8 mouse cellular contexts compared by ENCODE assay signal in genomic region chr7:99979546-99980131, GRCm38 (mm10). TPM values are rescaled to one million over a fixed set of nuclear protein-coding genes. Genes with fewer than 3 reads are reported as not detected.
DNase-seq lines count a peak whose midpoint lies in the region; ATAC-seq lines count a peak whose summit lies in the region.

No protein-coding gene starts in this region.

- no peaks in the 10 kb centered on the region for H3K9me3 ChIP-seq in forebrain, embryonic 16.5 days (ENCODE audit: control insufficient read depth, low read length)
- no peaks in the 10 kb centered on the region for H3K9me3 ChIP-seq in hindbrain, embryonic 13.5 days

- peak overlapping the region; percentile 94 for H3K27ac ChIP-seq in forebrain, embryonic 16.5 days (ENCODE audit: low read length)
- H3K27ac ChIP-seq in hindbrain, embryonic 13.5 days = peak overlapping the region; percentile 98

- peak overlapping the region; percentile 99 for H3K4me3 ChIP-seq in forebrain, embryonic 16.5 days (replicated peaks; ENCODE audit: low read length)
- peak overlapping the region; percentile 95 for H3K4me3 ChIP-seq in hindbrain, embryonic 13.5 days

- H3K4me2 ChIP-seq in forebrain, embryonic 16.5 days (ENCODE audit: low read length) = peak overlapping the region; percentile 67
- peak overlapping the region; percentile 86 for H3K4me2 ChIP-seq in hindbrain, embryonic 13.5 days

- peak; percentile 59 to 66 for DNase-seq in right cerebral cortex, postnatal 10 days (ENCODE audit: low spot score in 2 of 2)
- DNase-seq in right cerebral cortex, adult 18-20 months = no peak
- peak; percentile 56 for DNase-seq in liver
- DNase-seq in naive thymus-derived CD4-positive, alpha-beta T cell, adult 2 months (ENCODE audit: low read depth) = peak; percentile 55
- peak; percentile 57 for DNase-seq in thymus, postnatal 25 days

- peaks cover 15% of the 10 kb centered on the region for H3K4me1 ChIP-seq in forebrain, embryonic 16.5 days (replicated peaks; ENCODE audit: control insufficient read depth, insufficient read depth, low read length)
- H3K4me1 ChIP-seq in hindbrain, embryonic 13.5 days (replicated peaks) = peaks cover 32% of the 10 kb centered on the region

- H3K36me3 ChIP-seq in forebrain, embryonic 16.5 days (ENCODE audit: control insufficient read depth, insufficient read depth) = no peaks in the 10 kb centered on the region
- no peaks in the 10 kb centered on the region for H3K36me3 ChIP-seq in hindbrain, embryonic 13.5 days

- peak; percentile 16; the same call in 1 of the 2 replicates for ATAC-seq in cerebellum, adult (ENCODE audit: insufficient number of reproducible peaks, low FRiP score, low TSS enrichment)
- ATAC-seq in forebrain, embryonic 16.5 days = peak; percentile 67
- peak; percentile 82 for ATAC-seq in hindbrain, embryonic 13.5 days (ENCODE audit: low FRiP score)

- H3K27me3 ChIP-seq in forebrain, embryonic 16.5 days (replicated peaks; ENCODE audit: control insufficient read depth, insufficient read depth, low read length) = no peaks in the 10 kb centered on the region
- no peaks in the 10 kb centered on the region for H3K27me3 ChIP-seq in hindbrain, embryonic 13.5 days

- peak overlapping the region; percentile 96 for H3K9ac ChIP-seq in forebrain, embryonic 16.5 days (replicated peaks; ENCODE audit: low read depth, low read length)
- H3K9ac ChIP-seq in hindbrain, embryonic 13.5 days = peak overlapping the region; percentile 95

- under 1% methylated on average over 41 of the region's 51 CpGs for WGBS in forebrain, embryonic 16.5 days
- WGBS in hindbrain, embryonic 13.5 days = under 1% methylated on average over 51 of the region's 51 CpGs

RNA-seq across cellular contexts. Expression of gene Rnf169, which starts 0.6 kb away (rescaled TPM):
- polyA plus RNA-seq in forebrain, embryonic 16.5 days (2015; fragmentation: Nextera tagmentation; extraction: Ambion mirVana) = 5.5 TPM in 2 replicates
- 4.1 and 4.5 TPM in 2 replicates for polyA plus RNA-seq in hindbrain, embryonic 13.5 days (2015; fragmentation: Nextera tagmentation; extraction: Ambion mirVana)

RNA-seq across cellular contexts. Expression of gene Chrdl2, which starts 26.3 kb away (rescaled TPM):
- polyA plus RNA-seq in forebrain, embryonic 16.5 days (2015; fragmentation: Nextera tagmentation; extraction: Ambion mirVana) = 0.16 and 0.30 TPM in 2 replicates
- 0.27 and 0.42 TPM in 2 replicates for polyA plus RNA-seq in hindbrain, embryonic 13.5 days (2015; fragmentation: Nextera tagmentation; extraction: Ambion mirVana)

Comparison
In these comparisons a context has a peak if more than half of its experiments do, and no peak if none do; other contexts are left out.
1. ATAC-seq: peak in every context shown above with its lines; median percentile 82 in hindbrain, embryonic 13.5 days; 67 in forebrain, embryonic 16.5 days; 16 in cerebellum, adult.